Mouse (Mus musculus) forebrain, postnatal 0 days (tissue): ENCODE results near the gene Kcnk1. TPM values are rescaled to one million over a fixed set of nuclear protein-coding genes. Genes with fewer than 3 reads are reported as not detected.
A peak's percentile ranks its signal among the peaks of the same experiment; 100 is the strongest.

Experiments used
- ATAC-seq: fragments of 200-750 bp; cut with Nextera tagmentation; 2 replicates; pipeline ENCODE4 v1.8.0; 2017; ENCODE audit warnings: mild to moderate bottlenecking, moderate library complexity
- DNase-seq: peaks from one replicate; pipeline ENCODE4 v3.0.0-alpha.2; 2015
- H3K27ac ChIP-seq: fragments of 300-500 bp; sonication (generic); 2 replicates; pipeline ENCODE4 v1.5.1; 2014; ENCODE audit warnings: low read depth, mild to moderate bottlenecking, antibody characterized with exemption, low read length, moderate library complexity, mixed read lengths
- H3K27me3 ChIP-seq: fragments of 300-500 bp; sonication (generic); 2 replicates; pipeline ENCODE4 v1.6.1; 2014; ENCODE audit warnings: mild to moderate bottlenecking, low read length, mixed read lengths; ENCODE audit not compliant: insufficient read depth
- H3K36me3 ChIP-seq: fragments of 300-500 bp; sonication (generic); 2 replicates; pipeline ENCODE4 v1.6.1; 2014; ENCODE audit warnings: mild to moderate bottlenecking, moderate library complexity; ENCODE audit not compliant: insufficient read depth
- H3K4me1 ChIP-seq: fragments of 300-500 bp; sonication (generic); 2 replicates; pipeline ENCODE4 v1.6.1; 2014; ENCODE audit warnings: antibody characterized with exemption; ENCODE audit not compliant: insufficient read depth
- H3K4me2 ChIP-seq: fragments of 300-500 bp; sonication (generic); 2 replicates; pipeline ENCODE4 v1.6.1; 2014; ENCODE audit warnings: low read depth, mild to moderate bottlenecking, moderate library complexity
- H3K4me3 ChIP-seq: fragments of 300-500 bp; sonication (generic); 2 replicates; pipeline ENCODE4 v1.5.1; 2014; ENCODE audit warnings: low read depth, low read length, mixed read lengths
- H3K9ac ChIP-seq: fragments of 300-500 bp; sonication (generic); 2 replicates; pipeline ENCODE4 v1.6.1; 2014; ENCODE audit warnings: mild to moderate bottlenecking
- H3K9me3 ChIP-seq: fragments of 300-500 bp; sonication (generic); 2 replicates; pipeline ENCODE4 v1.6.1; 2016; ENCODE audit warnings: low read length
- CTCF ChIP-seq: sonication (generic); IDR thresholded peaks from 2 replicates; pipeline ENCODE4 v1.5.1; 2016; ENCODE audit warnings: antibody characterized with exemption, control low read depth, low read depth
- WGBS: fragments of 180-500 bp; shearing (Covaris S2); extraction: QIAGEN DNeasy Blood & Tissue Kit; methylation state at CpG from one replicate; pipeline ENCODE4 v1.1.7; 2014; 5-methylcytosine and 5-hydroxymethylcytosine counted together
- polyA plus RNA-seq: library from polyadenylated mRNA; unstranded; fragments of >200 nt; fragmentation: Nextera tagmentation; extraction: Ambion mirVana; gene quantifications from 2 replicates; pipeline ENCODE4 v1.2.1, GENCODE M21; 2015
- total RNA-seq: library from RNA; depleted of rRNA; stranded (reverse); fragments of >200 nt; gene quantifications from 2 replicates; pipeline ENCODE4 v1.2.3, GENCODE M21; 2014

Gene Kcnk1
- total and polyA plus RNA-seq, 2 experiments from 2014 or later: 38.8 to 43.9 TPM

GRCm38 (mm10) chr8:126006310-126006990 is 11.5 kb downstream of the Kcnk1 start:
- ATAC-seq (peak; percentile 48), DNase-seq (no peak)

GRCm38 (mm10) chr8:126007538-126008330 is 12.8 kb downstream of the Kcnk1 start:
- TF ChIP-seq CTCF: no peak
- Histone ChIP-seq H3K27me3 (no peaks in the 10 kb centered on the region), H3K4me3 (no peak overlapping the region), H3K27ac (no peak overlapping the region), H3K9ac (no peak overlapping the region), H3K4me1 (no peaks in the 10 kb centered on the region), H3K36me3 (no peaks in the 10 kb centered on the region), H3K4me2 (no peak overlapping the region), H3K9me3 (no peaks in the 10 kb centered on the region)
- ATAC-seq (no peak), DNase-seq (no peak)
- 81% methylated on average over 19 of the region's 19 CpGs for WGBS

More at GRCm38 (mm10) chr8:126006310-126006990, 11.5 kb downstream of the Kcnk1 start:
- H3K36me3 ChIP-seq: no peaks in the 10 kb centered on the region
- no peak overlapping the region for H3K9ac ChIP-seq
- H3K4me2 ChIP-seq: no peak overlapping the region
- H3K9me3 ChIP-seq: no peaks in the 10 kb centered on the region
- no peaks in the 10 kb centered on the region for H3K4me1 ChIP-seq
- H3K27ac ChIP-seq: no peak overlapping the region
- no peak overlapping the region for H3K4me3 ChIP-seq
- H3K27me3 ChIP-seq: no peaks in the 10 kb centered on the region
- WGBS: 68% methylated on average over 11 of the region's 11 CpGs
- no peak for TF ChIP-seq CTCF

GRCm38 (mm10) chr8:126008945-126009344 is 14.0 kb downstream of the Kcnk1 start:
- H3K4me3 ChIP-seq: no peak overlapping the region
- no peak overlapping the region for H3K27ac ChIP-seq
- no peak for ATAC-seq
- H3K27me3 ChIP-seq: no peaks in the 10 kb centered on the region
- TF ChIP-seq CTCF: no peak
- no peak overlapping the region for H3K9ac ChIP-seq
- no peaks in the 10 kb centered on the region for H3K4me1 ChIP-seq
- WGBS: 87% methylated on average over 2 of the region's 2 CpGs
- DNase-seq: no peak
- no peak overlapping the region for H3K4me2 ChIP-seq
- no peaks in the 10 kb centered on the region for H3K36me3 ChIP-seq
- no peaks in the 10 kb centered on the region for H3K9me3 ChIP-seq

- no peaks in the 10 kb centered on the region for H3K27me3 ChIP-seq
- 78% methylated on average over 3 of the region's 3 CpGs for WGBS
Observed at GRCm38 (mm10) chr8:126010900-126011299, 15.9 kb downstream of the Kcnk1 start.

GRCm38 (mm10) chr8:126012334-126012733 is 17.4 kb downstream of the Kcnk1 start:
- Histone ChIP-seq H3K27ac (no peak overlapping the region), H3K36me3 (no peaks in the 10 kb centered on the region), H3K9me3 (no peaks in the 10 kb centered on the region), H3K9ac (no peak overlapping the region), H3K4me3 (no peak overlapping the region), H3K27me3 (no peaks in the 10 kb centered on the region), H3K4me2 (no peak overlapping the region), H3K4me1 (no peaks in the 10 kb centered on the region)
- DNase-seq: no peak
- ATAC-seq: no peak
- no peak for TF ChIP-seq CTCF
- 79% methylated on average over 6 of the region's 6 CpGs for WGBS

More at GRCm38 (mm10) chr8:126010900-126011299, 15.9 kb downstream of the Kcnk1 start:
- H3K4me3 ChIP-seq: no peak overlapping the region
- no peak for TF ChIP-seq CTCF
- no peak overlapping the region for H3K27ac ChIP-seq
- H3K36me3 ChIP-seq: no peaks in the 10 kb centered on the region
- no peak for ATAC-seq
- H3K9ac ChIP-seq: no peak overlapping the region
- no peaks in the 10 kb centered on the region for H3K9me3 ChIP-seq
- DNase-seq: no peak
- no peak overlapping the region for H3K4me2 ChIP-seq
- no peaks in the 10 kb centered on the region for H3K4me1 ChIP-seq

- Histone ChIP-seq H3K9ac (no peak overlapping the region), H3K36me3 (no peaks in the 10 kb centered on the region), H3K4me3 (no peak overlapping the region), H3K27ac (no peak overlapping the region), H3K4me2 (no peak overlapping the region), H3K9me3 (no peaks in the 10 kb centered on the region), H3K4me1 (no peaks in the 10 kb centered on the region), H3K27me3 (no peaks in the 10 kb centered on the region)
- ATAC-seq (no peak), DNase-seq (no peak)
- TF ChIP-seq CTCF: no peak
- 93% methylated on average over 5 of the region's 5 CpGs for WGBS
Observed at GRCm38 (mm10) chr8:126013646-126014045, 18.7 kb downstream of the Kcnk1 start.

- DNase-seq: no peak
- 74% methylated on average over 8 of the region's 8 CpGs for WGBS
Observed at GRCm38 (mm10) chr8:126021932-126022331, 27.0 kb downstream of the Kcnk1 start.

More at GRCm38 (mm10) chr8:126021932-126022331, 27.0 kb downstream of the Kcnk1 start:
- Histone ChIP-seq H3K9ac (no peak overlapping the region), H3K9me3 (no peaks in the 10 kb centered on the region), H3K27ac (no peak overlapping the region), H3K4me1 (no peaks in the 10 kb centered on the region), H3K4me3 (no peak overlapping the region), H3K27me3 (no peaks in the 10 kb centered on the region), H3K36me3 (no peaks in the 10 kb centered on the region; the same call in 1 of the 2 replicates), H3K4me2 (no peak overlapping the region)
- no peak for TF ChIP-seq CTCF
- ATAC-seq: no peak; the same call in 1 of the 2 replicates
